In genomic region chr17:64084751-64085150, GRCm38 (mm10) we compare ENCODE assay signal across 23 mouse cellular contexts.
DNase-seq lines count a peak whose midpoint lies in the region; ATAC-seq and TF ChIP-seq lines count a peak whose summit lies in the region.
"Had no signal": no experiment of that assay in that cellular context is flagged by ENCODE, and none has a peak within 500 bp of the region (broad histone marks: within the 10 kb centered on the region; RNA-seq: fewer than 3 reads in every experiment).

No protein-coding gene starts in this region.

- WGBS in lung, postnatal 0 days: 65% methylated on average over 5 of the region's 5 CpGs
- 86% methylated on average over 5 of the region's 5 CpGs for WGBS in midbrain, embryonic 11.5 days
- 90% methylated on average over 5 of the region's 5 CpGs for WGBS in midbrain, embryonic 16.5 days
- 90% methylated on average over 5 of the region's 5 CpGs for WGBS in hindbrain, embryonic 14.5 days

- H3K27me3 ChIP-seq in lung, postnatal 0 days (replicated peaks; ENCODE audit: insufficient read depth, low read length): no peaks in the 10 kb centered on the region
- H3K27me3 ChIP-seq in midbrain, embryonic 11.5 days (ENCODE audit: control insufficient read depth, insufficient read depth, low read length): no peaks in the 10 kb centered on the region
- H3K27me3 ChIP-seq in midbrain, embryonic 16.5 days (ENCODE audit: control insufficient read depth, insufficient read depth, low read depth, low read length): no peaks in the 10 kb centered on the region
- H3K27me3 ChIP-seq in CH12.LX (replicated peaks): no peaks in the 10 kb centered on the region
- no peaks in the 10 kb centered on the region for H3K27me3 ChIP-seq in hindbrain, embryonic 14.5 days (ENCODE audit: control insufficient read depth, insufficient read depth, low read length)
- H3K27me3 ChIP-seq: Patski had no signal

- no peak overlapping the region for H3K4me2 ChIP-seq in lung, postnatal 0 days (replicated peaks; ENCODE audit: low read depth, low read length)
- H3K4me2 ChIP-seq in midbrain, embryonic 11.5 days: no peak overlapping the region
- H3K4me2 ChIP-seq in midbrain, embryonic 16.5 days (ENCODE audit: low read length): no peak overlapping the region
- H3K4me2 ChIP-seq in CH12.LX (ENCODE audit: insufficient read depth, low read depth, poor library complexity, severe bottlenecking): no peak overlapping the region
- H3K4me2 ChIP-seq in hindbrain, embryonic 14.5 days (replicated peaks): no peak overlapping the region

- TF ChIP-seq CTCF in lung, postnatal 0 days (IDR thresholded peaks at IDR 0.05): no peak
- TF ChIP-seq CTCF in CH12.LX (conservative IDR thresholded peaks at IDR 0.05 in 1 of 2, IDR thresholded peaks at IDR 0.05 in 1 of 2; ENCODE audit: low read depth in 2 of 2, low read length in 2 of 2): no peak

- no peak for TF ChIP-seq RAD21 in CH12.LX (IDR thresholded peaks at IDR 0.05; ENCODE audit: low read depth, low read length)

- intact Hi-C loops in left cerebral cortex, postnatal 25 days (cut with DNase I): no loop called here

- TF ChIP-seq EP300 in lung, postnatal 0 days (IDR thresholded peaks at IDR 0.05): no peak
- no peak for TF ChIP-seq EP300 in CH12.LX (IDR thresholded peaks at IDR 0.05; ENCODE audit: low read length)

- H3K36me3 ChIP-seq in lung, postnatal 0 days (ENCODE audit: insufficient read depth, low read length): no peaks in the 10 kb centered on the region
- no peaks in the 10 kb centered on the region for H3K36me3 ChIP-seq in midbrain, embryonic 11.5 days (ENCODE audit: control insufficient read depth, insufficient read depth, low read length)
- no peaks in the 10 kb centered on the region for H3K36me3 ChIP-seq in midbrain, embryonic 16.5 days (ENCODE audit: control insufficient read depth, insufficient read depth, low read length)
- H3K36me3 ChIP-seq in CH12.LX (replicated peaks in 1 of 2; ENCODE audit: control insufficient read depth in 1 of 2, insufficient read depth in 1 of 2, low read length in 1 of 2): no peaks in the 10 kb centered on the region
- no peaks in the 10 kb centered on the region for H3K36me3 ChIP-seq in hindbrain, embryonic 14.5 days (replicated peaks; ENCODE audit: control insufficient read depth, insufficient read depth)

- no peak overlapping the region for H3K9ac ChIP-seq in lung, postnatal 0 days (replicated peaks; ENCODE audit: low read depth)
- H3K9ac ChIP-seq in midbrain, embryonic 11.5 days (ENCODE audit: low read length): no peak overlapping the region
- no peak overlapping the region for H3K9ac ChIP-seq in midbrain, embryonic 16.5 days (ENCODE audit: low read depth, low read length)
- H3K9ac ChIP-seq in CH12.LX (ENCODE audit: insufficient read depth, low read depth): no peak overlapping the region
- H3K9ac ChIP-seq in hindbrain, embryonic 14.5 days: no peak overlapping the region

- in situ Hi-C loops in CH12.LX (cut with MboI; ENCODE audit: low pct_ligation_motif_present, low pct_unique_long_range_greater_than_20kb, low sequenced_read_pairs): no loop called here

- H3K79me2 ChIP-seq in CH12.LX (replicated peaks; ENCODE audit: control insufficient read depth, extremely low read depth, insufficient read depth, poor library complexity, severe bottlenecking): no peaks in the 10 kb centered on the region

- H3K4me3 ChIP-seq in lung, postnatal 0 days (ENCODE audit: low read depth, low read length): no peak overlapping the region
- H3K4me3 ChIP-seq in midbrain, embryonic 11.5 days (ENCODE audit: low read depth, low read length): no peak overlapping the region
- H3K4me3 ChIP-seq in midbrain, embryonic 16.5 days (ENCODE audit: low read depth, low read length): no peak overlapping the region
- no peak overlapping the region for H3K4me3 ChIP-seq in CH12.LX (replicated peaks in 1 of 3; ENCODE audit: low read depth in 2 of 3, low read length in 2 of 3, poor library complexity in 1 of 3)
- H3K4me3 ChIP-seq in hindbrain, embryonic 14.5 days (replicated peaks; ENCODE audit: low read length): no peak overlapping the region

- dilution Hi-C loops in CH12.LX (cut with MboI; ENCODE audit: extremely low pct_ligation_motif_present, extremely low pct_unique_long_range_greater_than_20kb, low sequenced_read_pairs): no loop called here

- TF ChIP-seq POLR2A in CH12.LX (IDR thresholded peaks at IDR 0.05; ENCODE audit: low read depth, low read length): no peak

- ATAC-seq in lung, postnatal 0 days: no peak
- no peak for ATAC-seq in midbrain, embryonic 11.5 days (ENCODE audit: low FRiP score)
- no peak for ATAC-seq in midbrain, embryonic 16.5 days
- no peak for ATAC-seq in hindbrain, embryonic 14.5 days (ENCODE audit: low FRiP score)
- ATAC-seq: activated CD4-positive, CD25-positive, alpha-beta regulatory T cell, adult 4 months; CD4-positive, CD25-positive, alpha-beta regulatory T cell, adult 4 months; Patski had no signal

- peak; percentile 13 for DNase-seq in lung, postnatal 0 days (ENCODE audit: low spot score)
- DNase-seq in lung, postnatal 14 days: no peak
- peak; percentile 53 for DNase-seq in midbrain, embryonic 11.5 days (ENCODE audit: low spot score, missing footprints)
- DNase-seq in A20 (ENCODE audit: low read depth, low spot score): peak; percentile 71
- peak; percentile 1 for DNase-seq in CH12.LX (ENCODE audit: extremely low read depth)
- DNase-seq in left cerebral cortex, postnatal 25 days (ENCODE audit: low spot score in 2 of 2): no peak
- no peak for DNase-seq in hindbrain, embryonic 14.5 days (ENCODE audit: low spot score)
- DNase-seq: adrenal gland, adult 2 months; adrenal gland, adult 8-10 months; adrenal gland, postnatal 10 days; adrenal gland, postnatal 14 days; adrenal gland, postnatal 25 days; adrenal gland, postnatal 36 days; B cell, adult 2 months; cerebellum, adult 11 months; cerebellum, adult 11-12 months; cerebellum, adult 18-20 months; cerebellum, adult 2 months had no signal

- H3K27ac ChIP-seq in lung, postnatal 0 days (ENCODE audit: low read length): no peak overlapping the region
- H3K27ac ChIP-seq in midbrain, embryonic 11.5 days (ENCODE audit: low read depth, low read length): no peak overlapping the region
- no peak overlapping the region for H3K27ac ChIP-seq in midbrain, embryonic 16.5 days (ENCODE audit: low read length)
- H3K27ac ChIP-seq in CH12.LX (ENCODE audit: insufficient read depth, low read depth): no peak overlapping the region
- no peak overlapping the region for H3K27ac ChIP-seq in hindbrain, embryonic 14.5 days

- no peaks in the 10 kb centered on the region for H3K9me3 ChIP-seq in lung, postnatal 0 days (ENCODE audit: low read length)
- no peaks in the 10 kb centered on the region for H3K9me3 ChIP-seq in midbrain, embryonic 11.5 days (ENCODE audit: control insufficient read depth, low read length)
- H3K9me3 ChIP-seq in midbrain, embryonic 16.5 days (replicated peaks; ENCODE audit: control insufficient read depth, low read length, poor library complexity, severe bottlenecking): no peaks in the 10 kb centered on the region
- H3K9me3 ChIP-seq in CH12.LX (replicated peaks; ENCODE audit: low read length): no peaks in the 10 kb centered on the region
- no peaks in the 10 kb centered on the region for H3K9me3 ChIP-seq in hindbrain, embryonic 14.5 days (ENCODE audit: control insufficient read depth, low read length)
- H3K9me3 ChIP-seq: G1E had no signal

- no peaks in the 10 kb centered on the region for H3K4me1 ChIP-seq in lung, postnatal 0 days (ENCODE audit: insufficient read depth, low read depth, low read length)
- no peaks in the 10 kb centered on the region for H3K4me1 ChIP-seq in midbrain, embryonic 11.5 days (ENCODE audit: control insufficient read depth, insufficient read depth, low read length)
- no peaks in the 10 kb centered on the region for H3K4me1 ChIP-seq in midbrain, embryonic 16.5 days (ENCODE audit: control insufficient read depth, insufficient read depth, low read length)
- peaks cover 0 to 6% of the 10 kb centered on the region in 2 experiments; a peak in 1 of 4 replicates for H3K4me1 ChIP-seq in CH12.LX (ENCODE audit: control insufficient read depth in 1 of 2, insufficient read depth in 2 of 2)
- no peaks in the 10 kb centered on the region for H3K4me1 ChIP-seq in hindbrain, embryonic 14.5 days (replicated peaks; ENCODE audit: control insufficient read depth, insufficient read depth, low read length)

TF ChIP-seq in CH12.LX, 34 proteins besides CTCF, POLR2A, EP300 and RAD21:
- TF ChIP-seq USF1 (IDR thresholded peaks at IDR 0.05; ENCODE audit: low read depth, low read length) (no peak), KAT2A (IDR thresholded peaks at IDR 0.05; ENCODE audit: insufficient replicate concordance, low read length) (no peak), TBP (conservative IDR thresholded peaks at IDR 0.05; ENCODE audit: low read depth, low read length) (no peak), MXI1 (IDR thresholded peaks at IDR 0.05; ENCODE audit: low read depth, low read length) (no peak), SMC3 (IDR thresholded peaks at IDR 0.05; ENCODE audit: low read depth, low read length) (no peak), TCF12 (IDR thresholded peaks at IDR 0.05; ENCODE audit: low read depth, low read length) (no peak), JUND (conservative IDR thresholded peaks at IDR 0.05; ENCODE audit: low read depth, low read length) (no peak), E2F4 (IDR thresholded peaks at IDR 0.05; ENCODE audit: insufficient replicate concordance, low read depth, low read length) (no peak), UBTF (IDR thresholded peaks at IDR 0.05; ENCODE audit: low read depth, low read length) (no peak)

Comparison
In these comparisons a context has a peak if more than half of its experiments do, and no peak if none do; other contexts are left out.
1. DNase-seq: peak in lung, postnatal 0 days (single experiment), midbrain, embryonic 11.5 days (single experiment), A20 (single experiment) and CH12.LX (single experiment); none in lung, postnatal 14 days (single experiment), left cerebral cortex, postnatal 25 days (0 of 2) and hindbrain, embryonic 14.5 days (single experiment).